Mouse (Mus musculus): ENCODE data around the gene Mfap5.

DNA sequence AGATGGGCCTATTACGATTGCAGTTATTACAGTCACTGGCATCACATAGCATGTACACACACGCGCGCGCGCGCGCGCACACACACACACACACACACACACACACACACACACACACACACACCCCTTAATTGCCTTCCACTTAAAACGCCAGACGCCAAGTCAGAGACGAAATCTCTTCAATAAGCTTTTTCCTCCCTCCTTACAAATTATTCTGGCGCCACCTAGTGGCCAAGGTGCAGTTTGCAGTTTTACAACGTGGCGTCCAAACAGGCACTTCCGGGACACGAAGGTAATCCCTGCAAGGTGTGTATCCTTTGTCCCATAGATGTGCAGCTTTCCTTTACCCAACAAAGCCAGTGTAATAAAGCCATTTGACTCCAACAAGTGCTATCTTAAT, 54.8 kb downstream of the Mfap5 start:
- TF ChIP-seq CTCF (IDR thresholded peaks at IDR 0.05) (peak; percentile 91), EP300 (IDR thresholded peaks at IDR 0.05) (no peak)
